Mouse (Mus musculus): ENCODE measurements around the gene Cubn. TPM values are rescaled to one million over a fixed set of nuclear protein-coding genes. Genes with fewer than 3 reads are reported as not detected.

The Cubn gene
- total RNA-seq (2015; ENCODE audit: low replicate concordance) (not detected in 2 replicates), total RNA-seq (2017; ENCODE audit: low replicate concordance) (not detected in 2 replicates)

DNA sequence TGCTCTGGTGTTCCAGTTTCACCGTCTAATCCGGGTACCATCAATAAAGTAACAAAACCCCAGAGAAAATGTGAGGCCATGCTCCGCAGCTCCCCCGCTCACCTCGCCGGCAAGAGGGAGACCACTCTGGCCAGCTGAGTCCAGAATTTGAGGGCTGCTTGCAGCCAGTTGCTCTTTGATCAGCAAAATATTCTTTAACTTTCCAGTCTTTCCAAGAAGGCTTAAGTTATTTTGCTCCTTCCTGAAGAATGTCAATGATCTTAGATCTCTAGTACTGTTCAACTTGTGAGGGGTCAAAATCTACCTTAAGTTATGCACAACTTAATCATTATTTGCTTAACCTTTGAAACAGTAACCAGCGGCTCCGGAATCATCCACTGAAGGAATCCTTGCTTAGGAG is at the start of gene Cubn:
Cubn (minus strand) TSS at position 80 of the 400 bp plus-strand sequence.
- ATAC-seq (replicated peaks; ENCODE audit: low FRiP score, poor library complexity, severe bottlenecking): no peak

DNA sequence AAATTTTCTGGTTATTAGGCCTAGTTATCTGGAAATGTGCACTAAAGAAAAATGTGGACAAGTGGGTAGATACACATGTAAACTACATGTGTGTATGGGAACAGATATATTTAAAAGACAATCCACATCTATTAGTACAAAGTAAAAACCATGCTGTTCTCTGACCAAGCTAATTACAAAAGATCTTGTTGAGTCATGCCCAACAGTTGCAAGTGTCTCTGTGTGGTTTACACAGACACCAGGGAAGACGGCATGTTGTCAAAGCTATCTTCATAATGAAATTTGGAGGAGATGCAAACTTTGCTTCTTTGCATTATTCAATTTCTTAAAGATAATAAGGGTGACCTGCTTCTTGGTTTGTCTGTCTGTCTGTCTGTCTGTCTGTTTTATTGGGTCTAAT is 48.2 kb upstream of the Cubn start:
- no peak for ATAC-seq (replicated peaks; ENCODE audit: low FRiP score, poor library complexity, severe bottlenecking)

GRCm38 (mm10) chr2:13538704-13539377 is 47.2 kb upstream of the Cubn start:
- 0 out of 2 replicates have a peak, but pooled peaks have one; percentile 54 for ATAC-seq (replicated peaks; ENCODE audit: low FRiP score, poor library complexity, severe bottlenecking)

- ATAC-seq (replicated peaks; ENCODE audit: low FRiP score, poor library complexity, severe bottlenecking): no peak
These were observed 46.6 kb upstream of the Cubn start for GRCm38 (mm10) chr2:13538258-13538657.

DNA sequence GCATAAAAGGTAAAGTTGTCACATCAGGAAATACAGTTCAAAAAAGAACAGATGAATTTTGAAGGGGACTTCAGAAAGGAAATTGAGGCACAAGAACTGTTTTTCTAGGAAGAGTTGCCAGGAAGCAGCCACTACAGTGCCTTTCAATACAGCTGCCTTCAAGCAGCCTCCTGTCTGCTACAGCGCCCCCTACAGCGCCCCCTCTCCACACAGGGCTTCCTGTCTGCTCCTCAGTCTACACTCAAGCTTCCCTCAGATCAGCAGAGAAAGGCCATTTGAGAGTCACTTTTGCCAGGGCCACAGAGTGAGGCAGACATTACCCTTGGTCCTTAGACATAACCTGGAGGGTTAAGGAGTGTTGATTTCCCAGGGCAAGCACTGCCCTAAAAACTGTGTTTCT is 46.1 kb upstream of the Cubn start:
- peak; percentile 60 for ATAC-seq (replicated peaks; ENCODE audit: low FRiP score, poor library complexity, severe bottlenecking)

DNA sequence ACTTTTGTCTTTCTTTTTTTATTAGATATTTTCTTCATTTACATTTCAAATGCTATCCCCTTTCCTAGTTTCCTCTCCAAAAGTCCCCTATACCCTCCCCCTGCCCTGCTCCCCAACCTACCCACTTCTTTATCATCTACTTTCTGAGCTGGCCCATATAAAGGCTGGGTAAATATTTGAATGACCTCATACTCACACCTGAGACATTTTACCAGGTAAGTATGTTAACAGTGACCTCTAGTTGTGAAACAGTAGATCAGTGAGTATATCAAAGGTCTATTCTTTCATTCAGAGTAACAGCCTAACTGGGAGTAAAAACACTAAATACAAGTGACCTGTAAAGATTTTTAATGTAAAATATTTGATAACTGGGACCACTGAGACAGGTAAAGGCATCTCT is 45.1 kb upstream of the Cubn start:
- ATAC-seq (replicated peaks; ENCODE audit: low FRiP score, poor library complexity, severe bottlenecking): no peak

DNA sequence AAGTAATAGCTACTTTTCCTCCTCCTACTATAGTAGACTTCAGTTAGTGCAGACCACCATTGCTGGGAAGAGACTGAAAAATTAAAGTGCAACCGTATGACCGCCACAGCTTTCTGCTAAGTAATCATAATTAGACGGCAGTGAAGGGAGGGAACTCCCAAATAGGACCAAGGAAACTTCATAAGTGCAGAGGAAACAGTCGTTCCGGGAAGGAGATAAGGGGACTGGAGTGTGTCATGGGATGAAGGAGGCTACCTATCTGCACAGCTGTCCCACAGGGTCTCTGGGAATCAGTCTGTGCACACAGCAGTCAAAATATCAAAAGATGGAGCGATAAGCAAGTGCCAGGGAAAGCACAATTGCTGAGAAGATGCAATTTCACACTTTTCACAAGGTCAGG is 39.0 kb upstream of the Cubn start:
- ATAC-seq (replicated peaks; ENCODE audit: low FRiP score, poor library complexity, severe bottlenecking): no peak

DNA sequence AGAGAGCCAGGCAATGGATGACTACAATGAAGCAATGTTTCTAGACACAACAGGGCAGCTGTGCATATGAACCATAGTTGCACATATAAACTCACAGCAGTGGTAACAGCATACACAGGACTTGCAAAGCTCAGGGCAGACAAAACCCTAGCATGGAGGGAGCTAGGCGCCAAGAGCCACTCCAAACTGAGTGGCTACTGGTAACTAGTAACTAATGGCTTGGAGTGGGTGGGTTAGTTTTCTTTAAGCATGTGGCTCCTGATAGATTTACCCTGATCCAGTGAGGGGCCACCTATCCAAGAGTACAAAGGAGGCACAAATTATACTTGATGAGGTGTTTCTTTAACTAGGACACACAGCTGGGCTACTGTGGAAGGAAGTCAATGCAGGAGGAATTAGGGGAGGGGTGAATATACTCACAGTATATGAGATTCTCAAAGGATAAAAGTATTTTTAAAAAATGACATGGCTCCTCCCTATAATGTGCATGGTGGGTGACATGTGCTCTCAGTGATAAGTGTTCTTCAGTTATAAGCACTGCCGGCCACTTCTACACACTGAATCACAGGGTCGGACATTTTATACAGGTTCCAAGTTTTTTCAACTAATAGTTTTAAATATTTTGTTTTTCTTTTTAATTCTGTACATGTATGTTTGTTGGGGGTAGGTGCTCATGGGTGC is 37.8 kb upstream of the Cubn start:
- ATAC-seq (replicated peaks; ENCODE audit: low FRiP score, poor library complexity, severe bottlenecking): no peak

- no peak for ATAC-seq (replicated peaks; ENCODE audit: low FRiP score, poor library complexity, severe bottlenecking)
These were observed 35.9 kb upstream of the Cubn start for GRCm38 (mm10) chr2:13527531-13527930.

DNA sequence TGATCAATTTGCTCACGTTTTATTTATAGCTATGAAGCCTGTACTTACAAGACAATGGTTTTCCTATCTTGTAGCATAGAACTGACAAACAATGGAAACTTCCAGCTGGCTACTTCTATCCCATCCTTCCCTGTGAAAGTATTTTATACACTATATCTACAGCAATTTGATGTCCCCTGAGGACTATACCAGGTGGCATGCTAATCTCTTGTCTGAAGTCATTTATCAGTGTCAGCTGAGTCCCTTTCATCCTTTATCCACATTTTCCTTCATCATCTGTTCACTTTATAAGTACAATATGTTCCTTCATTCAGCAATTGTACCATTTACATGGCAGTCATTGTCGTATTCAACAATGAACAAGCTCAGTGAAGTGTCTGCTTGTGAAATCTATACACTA is 35.5 kb upstream of the Cubn start:
- ATAC-seq (replicated peaks; ENCODE audit: low FRiP score, poor library complexity, severe bottlenecking): no peak

- no peak for ATAC-seq (replicated peaks; ENCODE audit: low FRiP score, poor library complexity, severe bottlenecking)
These were observed 34.6 kb upstream of the Cubn start for GRCm38 (mm10) chr2:13526205-13526604.

- ATAC-seq (replicated peaks; ENCODE audit: low FRiP score, poor library complexity, severe bottlenecking): no peak; the same call in 1 of the 2 replicates
These were observed 32.2 kb upstream of the Cubn start for GRCm38 (mm10) chr2:13523540-13524456.

DNA sequence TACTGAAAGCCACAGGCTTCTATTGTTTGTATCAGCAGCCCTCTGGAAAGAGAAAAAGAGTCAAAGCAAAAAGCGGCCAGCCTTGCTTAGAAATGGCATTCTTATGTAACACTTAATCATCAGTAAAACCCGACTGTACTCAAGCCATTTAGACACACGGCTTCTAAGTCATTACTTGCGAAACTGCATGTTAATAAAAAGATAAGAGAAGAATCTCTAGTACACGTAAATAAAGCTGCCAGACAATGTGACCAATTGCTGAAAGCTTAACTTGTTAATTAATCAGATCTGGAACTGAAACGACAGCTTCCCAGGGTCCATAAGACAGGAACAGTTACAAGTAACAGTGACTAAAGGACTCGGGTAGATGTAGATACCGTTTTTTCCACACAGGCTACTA is 30.5 kb upstream of the Cubn start:
- ATAC-seq (replicated peaks; ENCODE audit: low FRiP score, poor library complexity, severe bottlenecking): no peak

DNA sequence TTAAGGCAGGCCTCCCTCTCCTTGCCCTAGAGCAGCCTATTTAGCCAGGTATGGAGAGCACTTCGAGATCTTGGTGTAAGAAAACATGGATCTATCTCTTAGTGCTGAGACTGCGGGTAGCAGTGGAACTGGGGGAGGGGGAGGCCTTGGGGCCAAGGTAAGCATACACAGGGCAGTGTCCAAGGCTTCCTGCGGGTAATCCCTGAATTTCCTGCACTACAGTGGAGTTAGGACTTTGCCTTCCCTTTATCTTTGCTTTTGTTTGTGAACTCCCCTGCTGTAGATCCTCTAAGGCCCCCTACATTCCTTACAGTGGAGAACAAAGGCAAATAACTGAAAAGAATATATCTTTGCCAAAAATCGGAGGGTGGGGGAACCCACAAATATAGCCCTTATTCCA is 23.3 kb upstream of the Cubn start:
- ATAC-seq (replicated peaks; ENCODE audit: low FRiP score, poor library complexity, severe bottlenecking): no peak

DNA sequence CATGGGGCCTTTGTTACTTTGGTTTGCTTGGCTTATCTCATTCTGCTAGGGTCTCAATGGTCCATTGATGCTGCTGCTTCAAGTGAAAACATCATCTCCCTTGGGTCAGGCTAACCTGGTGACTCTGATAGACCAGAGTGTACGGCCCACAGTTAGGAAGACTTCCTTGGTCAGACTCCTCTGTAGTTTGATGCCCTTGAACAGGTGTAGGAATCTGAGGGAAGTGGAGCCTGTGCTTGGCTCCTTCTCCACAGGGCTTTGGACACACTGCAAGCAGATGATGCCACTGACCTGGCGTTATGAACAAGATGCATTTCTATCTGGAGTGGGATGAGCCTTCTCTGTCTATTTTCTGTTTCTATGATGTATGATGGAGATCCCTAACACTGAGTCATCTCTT is 11.1 kb upstream of the Cubn start:
- no peak for ATAC-seq (replicated peaks; ENCODE audit: low FRiP score, poor library complexity, severe bottlenecking)

GRCm38 (mm10) chr2:13501553-13501952 is 9.9 kb upstream of the Cubn start:
- ATAC-seq (replicated peaks; ENCODE audit: low FRiP score, poor library complexity, severe bottlenecking): no peak

DNA sequence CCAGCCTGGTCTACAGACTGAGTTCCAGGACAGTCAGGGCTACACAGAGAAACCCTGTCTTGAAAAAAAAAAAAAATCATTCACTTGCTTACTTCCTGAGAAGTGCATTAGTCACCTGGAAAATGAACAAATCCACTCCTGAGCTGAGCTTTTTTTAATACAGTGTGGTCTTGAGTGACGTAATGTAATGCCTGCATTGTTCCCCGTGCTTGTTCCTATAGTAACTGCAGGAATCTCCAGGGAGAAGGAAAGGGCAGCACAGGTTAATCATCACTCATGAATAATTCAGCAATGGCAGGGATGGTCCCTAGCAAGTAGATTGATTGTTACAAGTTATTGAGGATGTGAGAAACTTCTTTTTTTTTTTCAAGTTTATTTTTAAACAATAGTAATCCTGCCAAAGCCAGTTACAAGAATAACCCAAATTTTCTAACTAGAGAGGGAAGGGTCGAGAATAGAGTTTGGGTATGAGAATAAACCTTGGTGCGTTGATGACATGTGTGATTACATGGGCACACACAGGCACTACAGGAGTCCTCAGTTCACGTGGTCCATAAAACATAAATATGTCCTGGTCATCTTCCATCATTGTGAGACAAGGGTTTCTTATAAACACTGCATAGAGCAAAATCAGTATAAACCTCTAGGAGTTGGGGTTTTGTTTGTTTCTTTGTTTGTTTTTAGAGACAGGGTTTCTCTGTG is 8.8 kb upstream of the Cubn start:
- no peak for ATAC-seq (replicated peaks; ENCODE audit: low FRiP score, poor library complexity, severe bottlenecking)

- ATAC-seq (replicated peaks; ENCODE audit: low FRiP score, poor library complexity, severe bottlenecking): no peak
These were observed 7.6 kb upstream of the Cubn start for GRCm38 (mm10) chr2:13499196-13499595.

DNA sequence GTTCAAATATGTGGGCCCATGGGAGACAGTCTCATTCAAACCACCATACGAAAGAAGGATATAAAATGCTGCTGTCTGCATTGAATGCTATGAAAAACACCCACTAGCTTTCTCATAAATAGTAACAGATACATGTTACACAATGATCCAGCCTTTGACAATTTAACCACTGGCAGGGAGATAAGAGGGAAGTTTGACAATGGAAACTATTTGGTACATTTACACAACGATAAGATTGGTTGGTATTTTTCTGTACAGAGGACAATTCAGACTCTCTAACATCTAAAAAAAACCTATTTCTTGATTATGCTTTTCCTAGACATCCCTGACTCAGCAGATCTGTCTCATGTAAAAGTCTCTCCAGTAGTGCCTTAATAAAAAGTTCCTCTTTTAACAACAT is 4.5 kb upstream of the Cubn start:
- ATAC-seq (replicated peaks; ENCODE audit: low FRiP score, poor library complexity, severe bottlenecking): no peak

GRCm38 (mm10) chr2:13492927-13493326 is 1.3 kb upstream of the Cubn start:
- ATAC-seq (replicated peaks; ENCODE audit: low FRiP score, poor library complexity, severe bottlenecking): no peak
